Mouse (Mus musculus): ENCODE measurements around the gene Dync2li1.

Gene Dync2li1

DNA sequence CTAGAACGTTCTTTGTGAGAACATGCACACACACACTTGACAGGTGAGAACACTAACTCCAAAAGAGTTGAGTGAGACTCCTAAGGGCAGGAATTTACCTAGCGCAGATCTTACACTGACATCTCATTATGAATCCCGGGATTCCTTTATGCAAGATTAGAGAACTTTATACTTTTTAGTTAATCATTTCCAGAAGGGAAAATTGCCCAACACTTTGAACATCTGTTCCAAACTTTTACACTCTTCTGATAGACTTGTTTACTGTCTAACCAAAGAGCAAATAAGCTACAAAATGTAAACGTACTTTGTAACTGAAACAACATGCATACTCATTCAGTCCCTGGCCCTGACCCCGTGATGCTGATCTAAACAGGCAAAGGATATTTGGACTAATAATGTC is 63.0 kb downstream of the Dync2li1 start:
- DNase-seq = no peak

DNA sequence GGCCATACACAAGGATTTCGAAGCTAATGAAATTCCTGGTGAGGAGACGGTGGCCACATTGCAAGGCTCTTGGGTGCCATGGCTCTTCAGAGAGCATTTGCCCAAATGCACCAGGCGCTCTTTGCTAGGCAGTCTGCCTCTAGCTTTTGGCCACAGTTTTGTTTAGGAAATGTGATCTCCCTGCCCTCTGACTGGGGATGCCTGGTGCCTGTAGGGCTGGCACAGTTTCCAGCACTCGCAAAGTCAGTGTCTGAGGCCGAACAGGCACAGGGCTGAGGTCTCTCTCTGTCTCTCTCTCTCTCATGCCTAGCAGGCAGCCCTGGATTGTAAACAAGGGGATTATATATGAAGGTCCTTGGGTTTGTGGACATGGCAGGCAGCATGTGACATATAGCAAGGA is 63.8 kb downstream of the Dync2li1 start:
- DNase-seq = no peak

DNA sequence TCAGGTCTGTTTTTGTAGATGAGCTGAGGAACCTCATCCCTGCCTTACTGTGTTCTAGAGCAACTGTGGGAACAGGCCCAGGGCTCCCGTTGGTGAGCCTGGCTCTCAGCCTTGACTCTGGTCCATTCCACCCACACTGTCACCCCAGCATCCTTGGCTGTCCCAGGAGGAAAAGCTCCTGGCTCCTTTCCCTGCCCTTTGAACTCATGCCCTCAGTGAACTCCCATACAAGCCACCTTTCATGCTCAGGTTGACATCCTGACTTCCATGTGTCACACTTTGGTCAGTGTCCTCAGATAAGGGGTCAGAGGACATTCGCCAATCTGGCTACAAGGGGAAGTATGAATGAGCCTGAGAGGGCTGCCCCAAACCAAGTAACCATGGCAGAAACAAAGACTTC is 67.4 kb downstream of the Dync2li1 start:
- no peak for DNase-seq

DNA sequence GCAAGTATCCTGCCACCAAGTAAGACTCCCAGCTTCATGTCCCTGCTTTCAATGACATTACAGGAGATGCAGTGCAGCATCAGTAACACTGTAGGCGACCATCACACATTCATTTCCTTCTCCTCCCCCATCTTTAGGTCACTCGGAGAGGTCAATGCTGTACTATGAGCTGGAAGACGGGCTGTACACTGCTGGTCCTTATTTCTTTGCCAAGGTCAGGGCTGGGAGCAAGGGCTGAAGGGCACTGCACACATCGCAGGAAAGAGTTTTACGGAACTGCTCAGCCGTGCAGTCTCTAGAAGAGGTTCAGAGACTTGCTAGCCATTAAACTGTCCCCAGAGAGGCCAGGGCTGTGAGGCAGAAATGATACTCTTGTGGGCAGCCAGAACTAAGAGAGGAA is 70.2 kb downstream of the Dync2li1 start:
- DNase-seq = no peak

DNA sequence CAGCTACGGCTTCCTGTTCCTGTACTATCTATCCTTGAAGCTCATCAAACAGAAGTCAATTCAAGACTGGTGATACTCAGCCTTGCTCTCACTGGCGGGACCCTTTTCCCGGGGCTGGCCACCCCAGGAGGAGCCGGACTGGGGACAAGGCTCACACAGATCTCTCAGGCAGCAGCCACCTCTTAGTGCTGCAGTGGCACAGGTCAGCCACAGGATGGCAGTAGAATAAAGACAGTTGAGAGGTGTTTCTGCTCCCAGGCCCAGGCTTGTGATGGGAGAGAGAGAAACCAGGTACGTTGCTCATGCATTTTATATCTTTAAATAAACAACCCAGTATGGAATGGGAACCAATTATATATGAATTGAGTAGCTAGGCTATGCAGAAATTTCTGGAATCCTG is 72.4 kb downstream of the Dync2li1 start:
- peak; percentile 74 to 80 for DNase-seq
